Mouse (Mus musculus) heart, embryonic 13.5 days (tissue): Measurements from ENCODE around the gene Pisd. TPM values are rescaled to one million over a fixed set of nuclear protein-coding genes. Genes with fewer than 3 reads are reported as not detected.

ENCODE experiments used
- ATAC-seq: fragments of 200-750 bp; cut with Nextera tagmentation; 2 replicates; pipeline ENCODE4 v1.8.0; 2017; ENCODE audit warnings: moderate TSS enrichment; ENCODE audit not compliant: insufficient number of reproducible peaks, low FRiP score, low TSS enrichment; ENCODE audit errors: extremely low read depth
- H3K27ac ChIP-seq: fragments of 300-500 bp; sonication (generic); replicated peaks from 2 replicates; pipeline ENCODE4 v1.5.1; 2015; ENCODE audit warnings: moderate library complexity, mild to moderate bottlenecking, inconsistent platforms
- H3K27me3 ChIP-seq: fragments of 300-500 bp; sonication (generic); replicated peaks from 2 replicates; pipeline ENCODE4 v1.6.1; 2015; ENCODE audit warnings: mild to moderate bottlenecking, inconsistent platforms
- H3K36me3 ChIP-seq: fragments of 300-500 bp; sonication (generic); 2 replicates; pipeline ENCODE4 v1.6.1; 2015; ENCODE audit warnings: mild to moderate bottlenecking, inconsistent platforms
- H3K4me1 ChIP-seq: fragments of 300-500 bp; sonication (generic); 2 replicates; pipeline ENCODE4 v1.6.1; 2015; ENCODE audit warnings: inconsistent platforms
- H3K4me2 ChIP-seq: fragments of 300-500 bp; sonication (generic); 2 replicates; pipeline ENCODE4 v1.6.1; 2015; ENCODE audit warnings: inconsistent platforms, mild to moderate bottlenecking, moderate library complexity
- H3K4me3 ChIP-seq: fragments of 300-500 bp; sonication (generic); 2 replicates; pipeline ENCODE4 v1.5.1; 2015; ENCODE audit warnings: moderate library complexity, mild to moderate bottlenecking, inconsistent platforms
- H3K9ac ChIP-seq: fragments of 300-500 bp; sonication (generic); 2 replicates; pipeline ENCODE4 v1.6.1; 2015; ENCODE audit warnings: inconsistent platforms, mild to moderate bottlenecking, moderate library complexity
- H3K9me3 ChIP-seq: fragments of 300-500 bp; sonication (generic); 2 replicates; pipeline ENCODE4 v1.6.1; 2016; ENCODE audit warnings: inconsistent platforms
- WGBS: fragments of 180-500 bp; shearing (Covaris S2); methylation state at CpG from one replicate; pipeline ENCODE4 v1.1.7; 2015; ENCODE audit warnings: mixed read lengths; 5-methylcytosine and 5-hydroxymethylcytosine counted together
- polyA plus RNA-seq: library from polyadenylated mRNA; unstranded; fragments of >200 nt; fragmentation: Nextera tagmentation; extraction: Ambion mirVana; gene quantifications from 2 replicates; pipeline ENCODE4 v1.2.1, GENCODE M21; 2015

Gene Pisd
- polyA plus RNA-seq, 1 experiment from 2014 or later, result 45.9 TPM

DNA sequence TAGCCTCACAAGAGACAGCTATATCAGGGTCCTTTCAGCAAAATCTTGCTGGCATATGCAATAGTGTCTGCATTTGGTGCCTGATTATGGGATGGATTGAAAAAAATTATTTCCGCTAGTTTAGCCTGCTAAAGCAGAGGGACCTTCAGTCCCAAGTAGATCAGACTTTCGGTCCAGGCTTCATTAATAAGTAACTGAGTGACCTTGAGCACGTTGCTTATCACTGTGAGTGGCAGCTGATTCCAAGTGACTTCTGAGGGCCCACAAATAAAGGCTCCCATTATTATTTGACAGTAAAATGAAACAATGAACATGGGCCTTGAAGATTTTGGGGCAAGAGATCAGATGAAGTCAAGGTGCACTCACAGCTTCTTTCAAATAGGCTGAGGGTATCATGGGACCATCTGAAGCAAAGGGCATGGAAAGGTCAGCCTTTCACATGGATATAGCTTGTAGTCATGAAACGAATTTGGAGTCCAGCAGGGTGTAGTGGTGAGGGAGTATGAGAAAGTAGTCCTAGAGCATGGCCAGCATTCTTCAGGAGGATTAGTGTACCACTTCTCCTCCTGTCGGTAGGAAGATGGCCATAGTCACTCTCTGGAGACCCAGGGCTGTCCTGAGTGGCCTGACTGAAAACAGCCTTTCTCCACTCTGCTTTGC, 88.1 kb downstream of the Pisd start:
- Histone ChIP-seq H3K9ac (no peak overlapping the region), H3K27me3 (no peaks in the 10 kb centered on the region), H3K4me1 (0 out of 2 replicates have a peak, but pooled peaks cover 4% of the 10 kb centered on the region), H3K36me3 (no peaks in the 10 kb centered on the region), H3K4me2 (no peak overlapping the region), H3K27ac (no peak overlapping the region), H3K4me3 (no peak overlapping the region), H3K9me3 (no peaks in the 10 kb centered on the region)
- ATAC-seq, result no peak
- WGBS, result 63% methylated on average over 5 of the region's 5 CpGs

GRCm38 (mm10) chr5:32693411-32693810, 92.0 kb downstream of the Pisd start:
- Histone ChIP-seq H3K36me3 (peaks cover 3% of the 10 kb centered on the region), H3K4me3 (no peak overlapping the region), H3K27me3 (no peaks in the 10 kb centered on the region), H3K27ac (no peak overlapping the region), H3K9me3 (no peaks in the 10 kb centered on the region), H3K4me1 (0 out of 2 replicates have a peak, but pooled peaks cover 4% of the 10 kb centered on the region), H3K4me2 (no peak overlapping the region), H3K9ac (peak overlapping the region; percentile 15; the same call in 1 of the 2 replicates)
- 43% methylated on average over 2 of the region's 2 CpGs for WGBS
- no peak for ATAC-seq

Other genes with a start within 250 kb of the Pisd start
- gene Yes1, start 174.5 kb downstream of the Pisd start, polyA plus RNA-seq, result 21.5 and 21.6 TPM in 2 replicates
- gene Gm20671, start 41.5 kb upstream of the Pisd start, polyA plus RNA-seq, result not detected in 2 replicates
- gene Prr14l, start 68.6 kb upstream of the Pisd start, polyA plus RNA-seq, result 7.8 and 10.2 TPM in 2 replicates
- 15.6 and 18.1 TPM in 2 replicates for gene Depdc5, start 78.1 kb upstream of the Pisd start, polyA plus RNA-seq
- 406 and 460 TPM in 2 replicates for gene Ywhah, start 233.2 kb upstream of the Pisd start, polyA plus RNA-seq